Mouse (Mus musculus): ENCODE results near the gene Akap2.

Gene Akap2

DNA sequence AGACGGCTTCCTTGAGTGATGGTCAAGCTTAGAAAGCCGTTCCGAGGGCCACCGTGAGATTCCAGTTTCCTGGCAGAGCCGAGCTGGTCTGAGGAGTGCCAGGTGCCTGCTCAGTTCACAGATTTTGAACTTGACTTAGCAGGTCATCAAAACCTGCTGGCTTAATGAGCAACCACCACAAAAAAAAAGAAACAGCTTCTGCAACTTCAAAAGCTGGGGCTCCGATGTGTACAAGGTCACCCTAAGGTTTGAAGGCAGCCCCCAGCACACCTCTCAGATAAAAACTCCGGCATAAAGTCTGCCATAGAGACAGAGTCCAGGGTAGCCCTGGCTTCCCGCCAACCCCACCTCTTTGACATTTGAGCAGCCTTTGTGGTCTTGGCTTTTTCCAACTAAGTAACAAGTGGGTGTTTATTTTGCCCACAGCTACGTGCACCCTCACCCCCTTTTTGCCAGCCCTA is 198.8 kb downstream of the Akap2 start, which contains the start of gene D630039A03Rik:
D630039A03Rik (minus strand) TSS at position 97 of the 461 bp plus-strand sequence.
- DNase-seq = peak; percentile 72

- DNase-seq = peak; percentile 20
These were observed 199.3 kb downstream of the Akap2 start for GRCm38 (mm10) chr4:57916711-57917110.

- DNase-seq = no peak
These were observed 202.3 kb downstream of the Akap2 start for GRCm38 (mm10) chr4:57919494-57920423.

DNA sequence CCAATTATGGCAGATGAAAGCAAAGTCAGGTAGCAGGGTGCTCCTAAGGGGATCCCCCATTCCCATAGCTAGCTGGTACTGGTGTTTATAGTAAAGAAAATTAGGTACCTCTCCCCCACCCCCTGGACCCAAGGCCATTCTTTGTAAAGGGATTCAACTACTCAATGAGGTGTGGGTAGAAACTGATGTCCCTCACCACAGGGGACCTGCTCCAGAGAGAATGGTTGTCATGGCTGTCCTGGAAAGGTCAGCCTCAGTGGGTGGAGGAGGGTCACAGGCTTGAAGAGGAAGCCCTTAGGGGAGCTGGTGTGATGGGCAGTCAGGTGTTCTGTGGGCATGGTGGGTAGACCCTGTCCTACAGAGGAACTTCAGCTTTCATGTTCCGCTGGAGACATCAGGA is 203.1 kb downstream of the Akap2 start:
- no peak for DNase-seq

DNA sequence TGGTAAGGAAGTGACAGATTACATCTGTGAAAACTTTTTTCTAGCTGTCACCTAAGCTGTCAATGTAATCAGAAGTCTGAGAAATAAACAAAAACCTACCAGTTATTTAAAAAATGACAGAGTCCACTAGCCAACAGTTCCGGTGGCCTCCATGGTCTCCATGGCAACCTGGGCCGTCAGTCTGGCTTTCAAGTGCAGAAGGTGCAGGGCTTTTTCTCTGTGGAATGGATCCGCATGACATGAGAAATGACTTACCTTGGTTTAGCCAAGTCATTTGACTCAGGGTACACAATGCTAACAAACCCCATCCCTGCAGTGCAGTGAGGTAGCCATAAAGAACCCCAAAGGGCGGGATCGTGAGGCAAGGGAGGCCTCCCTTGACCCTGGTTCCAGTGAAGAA is 204.7 kb downstream of the Akap2 start:
- DNase-seq = no peak

- no peak for DNase-seq
These were observed 207.2 kb downstream of the Akap2 start for GRCm38 (mm10) chr4:57924556-57925071.

DNA sequence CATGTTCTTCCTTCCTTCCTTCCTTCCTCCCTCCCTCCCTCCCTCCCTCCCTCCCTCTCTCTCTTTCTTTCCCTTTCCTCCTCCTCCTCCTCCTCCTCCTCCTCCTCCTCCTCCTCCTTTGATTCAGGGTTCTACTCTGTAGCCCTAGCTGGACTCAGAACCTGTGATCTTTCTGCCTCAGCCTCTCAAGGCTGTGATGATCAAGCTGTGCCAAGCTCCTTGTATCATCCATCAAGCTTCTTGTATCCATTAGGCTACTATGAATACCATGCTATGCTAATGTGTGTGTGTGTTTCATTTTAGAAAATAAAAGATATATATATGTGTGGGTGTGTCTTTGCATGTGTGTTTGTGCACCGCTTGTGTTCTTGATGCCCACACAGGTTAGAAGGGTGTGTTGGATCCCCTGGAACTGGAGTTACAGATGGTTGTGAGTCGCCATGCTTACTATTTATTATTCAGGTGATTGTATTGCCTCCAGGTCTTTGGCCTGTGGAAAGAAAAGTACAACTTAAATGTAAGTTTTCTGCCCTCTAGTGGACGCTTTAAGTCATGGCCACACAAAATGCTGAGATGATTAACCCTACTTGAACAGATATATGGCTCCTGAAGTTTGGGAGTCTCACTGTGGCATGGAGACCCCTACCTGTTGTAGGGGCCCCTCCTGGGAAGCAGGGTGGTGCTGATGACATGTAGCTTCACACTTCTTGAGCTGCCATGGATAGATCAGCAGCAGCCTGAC is 210.2 kb downstream of the Akap2 start:
- peak; percentile 41 for DNase-seq

DNA sequence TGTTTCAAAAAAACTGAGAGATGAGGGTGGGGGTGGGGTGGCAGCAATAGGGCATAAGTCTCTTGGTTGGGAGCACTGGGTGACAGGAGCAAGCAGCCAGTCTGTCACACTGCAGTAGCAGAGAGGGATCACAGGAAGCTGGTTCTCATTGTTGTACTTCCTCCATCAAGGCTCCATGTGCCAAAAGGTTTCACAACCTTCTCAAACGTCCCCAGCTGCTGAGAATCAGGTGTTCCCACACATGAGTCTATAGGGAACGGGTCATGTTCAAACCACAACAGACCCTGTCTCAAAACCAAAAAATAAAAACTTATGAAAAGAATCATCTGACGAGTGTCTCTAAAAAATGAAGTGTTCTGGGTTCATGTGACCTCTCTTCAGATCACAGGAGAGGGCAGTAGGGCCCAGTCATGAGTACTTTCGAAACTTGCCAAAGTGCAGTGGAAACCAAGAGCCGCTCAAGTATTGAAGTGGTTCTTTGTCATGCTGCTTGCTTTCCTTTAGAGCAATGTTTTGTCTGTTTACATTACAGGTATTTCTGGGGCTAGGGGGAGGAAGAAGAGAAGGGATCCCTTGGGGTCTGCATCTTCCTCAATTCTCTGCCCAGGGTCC is 213.2 kb downstream of the Akap2 start:
- no peak for DNase-seq

DNA sequence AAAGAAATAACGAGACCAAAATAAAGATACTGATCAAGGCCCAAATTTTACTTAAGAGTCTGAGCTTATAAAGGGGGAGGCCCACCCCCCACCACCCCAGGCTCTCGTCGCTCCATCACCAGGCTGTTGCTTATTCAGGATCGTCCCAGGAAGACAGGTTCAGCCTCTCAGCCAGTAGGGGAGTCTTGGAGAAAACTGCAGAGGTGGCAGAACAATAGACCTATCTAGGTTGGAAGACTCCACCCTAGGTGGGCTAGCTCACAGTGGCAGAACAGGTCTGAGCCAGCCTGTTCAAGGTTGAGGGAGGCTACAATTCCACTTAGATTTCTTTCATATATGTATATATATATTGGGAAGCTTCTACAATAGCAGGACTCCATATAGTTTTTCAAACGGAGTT is 216.7 kb downstream of the Akap2 start:
- no peak for DNase-seq

GRCm38 (mm10) chr4:57937292-57937691 is 219.8 kb downstream of the Akap2 start:
- no peak for DNase-seq

DNA sequence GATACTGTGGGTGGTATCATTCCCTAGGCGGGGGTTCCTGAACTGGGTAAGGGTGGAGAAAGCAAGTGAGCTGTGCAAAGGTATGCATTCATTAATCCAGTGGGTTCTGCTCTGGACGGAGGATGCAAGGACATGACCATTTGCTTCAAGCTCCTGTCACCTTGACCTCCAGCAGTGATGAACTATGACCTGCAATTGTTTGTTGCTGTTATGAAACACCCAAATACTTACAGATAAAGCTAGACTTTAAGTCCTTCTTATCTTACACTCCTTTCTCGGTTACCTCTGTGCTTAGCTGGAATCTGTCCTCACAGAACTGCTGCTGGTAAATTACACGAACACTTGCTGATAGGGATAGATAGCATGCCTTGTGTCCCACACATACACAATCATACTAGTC is 223.2 kb downstream of the Akap2 start:
- DNase-seq = no peak

DNA sequence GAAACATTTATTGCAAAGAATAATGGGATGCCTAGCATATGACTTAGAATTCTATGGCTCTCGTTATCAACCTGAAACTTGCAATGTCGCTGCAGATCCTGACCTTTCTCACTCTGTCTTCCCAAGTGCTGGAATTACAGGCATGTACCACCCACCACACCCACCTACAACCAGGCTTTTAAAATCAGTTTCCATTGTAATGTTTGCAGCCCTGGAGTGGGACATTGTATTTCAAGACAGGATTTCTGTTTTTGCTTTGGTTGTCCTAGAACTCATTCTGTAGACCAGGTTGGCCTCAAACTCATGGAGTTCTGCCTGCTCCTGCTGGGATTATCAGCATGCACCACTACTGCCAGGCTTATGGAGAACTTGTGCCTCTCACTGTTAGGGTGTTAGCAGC is 225.4 kb downstream of the Akap2 start:
- DNase-seq = no peak
